Mouse (Mus musculus) CH12.LX (cell line): ENCODE data around the gene Cbr2. TPM values are rescaled to one million over a fixed set of nuclear protein-coding genes. Genes with fewer than 3 reads are reported as not detected.
"Not testable (repeated sequence)": the region's sequence is repeated elsewhere in the genome, so short reads cannot be mapped to it uniquely, and the experiment has no call there.

Experiments
- DNase-seq: peaks from one replicate; pipeline ENCODE4 v3.0.0-alpha.2; 2013; ENCODE audit errors: extremely low read depth
- H3K27ac ChIP-seq: 2 replicates; pipeline ENCODE4 v1.5.1; 2012; ENCODE audit warnings: low read depth, mild to moderate bottlenecking, control low read depth, moderate library complexity; ENCODE audit not compliant: insufficient read depth
- H3K27me3 ChIP-seq: replicated peaks from 2 replicates; pipeline ENCODE3; 2012; ENCODE audit warnings: inconsistent platforms
- H3K36me3 ChIP-seq, 2 experiments: replicated peaks in 1 of 2; 2 replicates each; pipeline versions ENCODE3 to v1.6.1; 2012; ENCODE audit warnings: inconsistent platforms in 1 of 2, low read length in 1 of 2, mild to moderate bottlenecking in 1 of 2, mixed read lengths in 1 of 2, moderate library complexity in 1 of 2; ENCODE audit not compliant: control insufficient read depth in 1 of 2, insufficient read depth in 1 of 2
- H3K4me1 ChIP-seq, 2 experiments: 2 replicates each; pipeline ENCODE4 v1.6.1; 2012; ENCODE audit warnings: inconsistent platforms in 1 of 2, moderate library complexity in 1 of 2; ENCODE audit not compliant: insufficient read depth in 2 of 2, control insufficient read depth in 1 of 2
- H3K4me2 ChIP-seq: 2 replicates; pipeline ENCODE4 v1.6.1; 2012; ENCODE audit warnings: low read depth, mild to moderate bottlenecking, control low read depth; ENCODE audit not compliant: poor library complexity, insufficient read depth, severe bottlenecking
- H3K4me3 ChIP-seq, 3 experiments: fragments of 150-350 bp in 1 of 3; sonication (generic) in 1 of 3; replicated peaks in 1 of 3; 2 replicates each; pipeline versions ENCODE3 to v1.5.1; 2011 to 2012; ENCODE audit warnings: low read depth in 2 of 3, low read length in 2 of 3, mild to moderate bottlenecking in 2 of 3, moderate library complexity in 2 of 3, control low read depth in 1 of 3, improper control_type of control experiment in 1 of 3, inconsistent platforms in 1 of 3, mixed read lengths in 1 of 3; ENCODE audit not compliant: poor library complexity in 1 of 3
- H3K79me2 ChIP-seq: replicated peaks from 2 replicates; pipeline ENCODE4 v1.6.1; 2012; ENCODE audit warnings: mild to moderate bottlenecking, moderate library complexity; ENCODE audit not compliant: control insufficient read depth, poor library complexity, insufficient read depth, severe bottlenecking; ENCODE audit errors: extremely low read depth
- H3K9ac ChIP-seq: 2 replicates; pipeline ENCODE4 v1.6.1; 2012; ENCODE audit warnings: low read depth, mild to moderate bottlenecking, control low read depth, moderate library complexity; ENCODE audit not compliant: insufficient read depth
- H3K9me3 ChIP-seq: replicated peaks from 2 replicates; pipeline ENCODE3; 2012; ENCODE audit warnings: low read length, inconsistent platforms, mixed read lengths
- JUN ChIP-seq: IDR thresholded peaks from 2 replicates; pipeline ENCODE4 v1.6.1; 2011; ENCODE audit warnings: low read depth, mild to moderate bottlenecking, low read length, improper control_type of control experiment, moderate library complexity; ENCODE audit not compliant: insufficient read depth
- KAT2A ChIP-seq: IDR thresholded peaks from 2 replicates; pipeline ENCODE4 v1.6.1; 2012; ENCODE audit warnings: low read length, improper control_type of control experiment, inconsistent platforms; ENCODE audit not compliant: insufficient replicate concordance
- dilution Hi-C: fragments of 300-500 bp; cut with MboI; formaldehyde crosslinking; loops from 2 replicates; pipeline ENCODE4 v1.14.3; 2020; ENCODE audit warnings: low sequenced_read_pairs; ENCODE audit not compliant: extremely low pct_unique_long_range_greater_than_20kb, extremely low pct_ligation_motif_present
- in situ Hi-C: fragments of 300-500 bp; cut with MboI; formaldehyde crosslinking; loops from 3 replicates; pipeline ENCODE4 v1.14.3; 2019; ENCODE audit warnings: low sequenced_read_pairs, low pct_ligation_motif_present, low pct_unique_long_range_greater_than_20kb, mixed read lengths
- polyA plus RNA-seq: library from polyadenylated mRNA; unstranded; fragments of >175 nt; gene quantifications from 2 replicates; pipeline ENCODE4 v1.2.1, GENCODE M21; 2012; ENCODE audit warnings: low read depth; ENCODE audit not compliant: insufficient read length
- total RNA-seq, 2 experiments: library from RNA; depleted of rRNA; stranded (reverse); fragments of 300-350 nt in 1 of 2; fragments of >200 nt in 1 of 2; gene quantifications; 2 replicates each; pipeline ENCODE4 v1.2.3; 2012 to 2014

Cbr2 gene
- total and polyA plus RNA-seq, 3 experiments, result 0.21 TPM; not detected in 2

DNA sequence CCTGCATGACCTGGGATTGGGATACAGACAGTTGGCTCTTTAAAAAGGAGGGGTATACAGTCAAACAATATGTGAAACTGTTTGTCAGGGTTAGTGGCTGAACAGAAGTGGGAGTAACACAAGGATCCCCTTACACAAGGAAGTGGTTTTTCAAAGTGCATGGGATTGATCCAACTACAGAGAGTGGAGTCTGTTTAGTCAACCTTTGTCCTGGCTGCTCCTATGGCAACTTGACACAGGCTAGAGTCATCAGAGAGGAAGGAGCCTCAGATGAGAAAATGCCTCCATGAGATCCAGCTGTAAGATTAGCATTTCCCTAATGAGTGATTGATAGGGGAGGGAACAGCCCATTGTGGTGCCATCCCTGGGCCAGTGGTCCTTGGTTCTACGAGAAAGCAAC, 36.3 kb upstream of the Cbr2 start:
- TF ChIP-seq JUN, result no peak
- no peak for TF ChIP-seq KAT2A

DNA sequence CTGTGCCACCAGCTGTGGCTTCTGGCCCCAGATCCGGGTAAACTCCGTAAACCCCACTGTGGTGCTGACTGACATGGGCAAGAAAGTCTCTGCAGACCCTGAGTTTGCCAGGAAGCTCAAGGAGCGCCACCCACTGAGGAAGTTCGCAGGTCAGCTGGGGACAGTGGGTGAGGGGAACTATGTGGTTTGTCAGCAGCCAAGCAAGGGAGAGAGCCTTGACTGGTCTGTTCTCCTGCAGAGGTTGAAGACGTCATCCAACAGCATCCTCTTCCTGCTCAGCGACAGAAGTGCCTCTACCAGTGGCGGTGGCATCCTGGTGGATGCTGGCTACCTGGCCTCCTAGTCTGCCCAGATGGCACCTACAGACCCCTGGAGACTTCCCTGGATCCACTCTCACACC, 35.1 kb upstream of the Cbr2 start:
- dilution Hi-C loops, H3K27ac ChIP-seq, DNase-seq, H3K4me3 ChIP-seq, H3K36me3 ChIP-seq, H3K4me2 ChIP-seq, H3K9me3 ChIP-seq, H3K79me2 ChIP-seq, H3K9ac ChIP-seq, H3K4me1 ChIP-seq: not testable (repeated sequence)
- peaks cover 25% of the 10 kb centered on the region for H3K27me3 ChIP-seq
- in situ Hi-C loops, result loop anchor here (5.0 kb wide), 1 partner anchor 40 kb away; the partner anchor contains the start of gene Dcxr

More for the DNA sequence above, 36.3 kb upstream of the Cbr2 start:
- Histone ChIP-seq H3K9me3 (no peaks in the 10 kb centered on the region), H3K4me1 (peaks cover 3 to 5% of the 10 kb centered on the region in 2 experiments; a peak in 2 of 4 replicates), H3K36me3 (no peaks in the 10 kb centered on the region), H3K4me2 (no peak overlapping the region), H3K9ac (no peak overlapping the region), H3K27ac (no peak overlapping the region), H3K79me2 (no peaks in the 10 kb centered on the region), H3K27me3 (peaks cover 21% of the 10 kb centered on the region), H3K4me3 (no peak overlapping the region)
- dilution Hi-C loops, result no loop called here
- in situ Hi-C loops, result loop anchor here (5.0 kb wide), 1 partner anchor 41 kb away; the partner anchor contains the start of gene Dcxr
- no peak for DNase-seq

DNA sequence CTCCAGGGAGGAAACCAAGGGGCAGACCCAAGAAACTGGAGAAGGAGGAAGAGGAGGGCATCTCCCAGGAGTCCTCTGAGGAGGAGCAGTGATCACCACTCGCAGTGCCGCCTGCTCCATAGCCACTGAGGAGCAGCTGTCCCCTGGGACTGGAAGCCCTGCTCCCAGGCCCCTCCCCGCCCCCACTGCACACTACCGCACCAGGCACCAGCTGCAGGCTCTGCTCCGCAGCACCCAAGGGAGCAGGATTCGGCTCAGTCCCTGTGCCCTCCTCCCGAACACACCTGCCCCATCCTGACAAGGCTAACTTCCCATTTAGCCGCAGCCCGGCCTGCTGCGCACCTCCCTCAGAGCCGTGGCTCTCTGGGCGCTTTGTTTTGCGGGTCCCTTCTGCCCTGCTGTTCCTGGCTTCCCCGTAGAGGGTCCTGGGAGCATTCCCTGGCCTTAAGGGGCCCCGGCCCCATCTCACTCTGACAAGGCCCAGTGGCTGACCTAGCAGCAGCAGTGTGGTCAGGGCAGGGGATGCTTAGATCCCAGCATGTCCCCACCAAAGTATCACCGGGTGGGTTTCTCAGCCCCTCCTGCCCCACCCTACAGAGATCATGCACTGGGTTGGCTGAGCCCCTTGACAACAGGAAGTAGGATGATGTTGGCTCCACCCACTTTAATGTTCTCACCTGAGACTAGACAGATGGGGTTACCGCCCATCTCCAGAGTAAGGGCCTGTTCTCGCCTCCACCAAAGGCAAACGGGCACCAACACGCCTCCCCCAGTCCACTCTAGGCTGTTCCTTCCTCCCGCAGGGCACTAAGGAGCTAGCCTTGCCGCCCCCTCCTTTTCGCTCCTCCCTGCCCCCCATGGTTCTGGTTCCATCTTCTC, 31.4 kb upstream of the Cbr2 start:
- in situ Hi-C loops, H3K9ac ChIP-seq, H3K36me3 ChIP-seq, H3K79me2 ChIP-seq, H3K27ac ChIP-seq, DNase-seq, H3K4me2 ChIP-seq, H3K4me1 ChIP-seq, H3K4me3 ChIP-seq, dilution Hi-C loops: not testable (repeated sequence)
- Histone ChIP-seq H3K9me3 (peaks cover 33% of the 10 kb centered on the region), H3K27me3 (peaks cover 25% of the 10 kb centered on the region)

DNA sequence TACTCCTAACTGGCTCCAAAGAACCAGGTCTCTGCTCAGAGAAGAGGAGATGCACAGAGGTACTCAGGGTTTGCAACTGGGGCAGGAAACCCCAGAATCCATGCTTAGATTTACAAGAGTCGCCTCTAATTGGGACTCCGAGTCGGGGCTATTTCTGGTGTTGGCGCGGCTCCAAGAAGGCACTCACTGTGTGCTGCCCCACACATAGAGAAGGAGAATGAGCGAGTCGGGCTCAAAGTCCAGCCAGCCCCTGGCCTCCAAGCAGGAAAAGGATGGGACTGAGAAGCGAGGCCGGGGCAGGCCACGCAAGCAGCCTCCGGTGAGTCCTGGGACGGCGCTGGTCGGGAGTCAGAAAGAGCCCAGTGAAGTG, 30.7 kb upstream of the Cbr2 start, which contains the start of gene Hmga1b:
Hmga1b (plus strand) TSS at position 123 of the 370 bp plus-strand sequence.
- H3K9ac ChIP-seq, H3K4me1 ChIP-seq, H3K4me2 ChIP-seq, dilution Hi-C loops, in situ Hi-C loops, H3K79me2 ChIP-seq, DNase-seq, H3K27ac ChIP-seq, H3K36me3 ChIP-seq, H3K4me3 ChIP-seq: not testable (repeated sequence)
- peaks cover 40% of the 10 kb centered on the region for H3K9me3 ChIP-seq
- peaks cover 20% of the 10 kb centered on the region for H3K27me3 ChIP-seq
